Mouse (Mus musculus): ENCODE data around the gene Olfm3.

- TF ChIP-seq CTCF (IDR thresholded peaks at IDR 0.05; ENCODE audit: borderline replicate concordance, control insufficient read depth, extremely low read depth, insufficient read depth, low read length, poor library complexity) = no peak
- TF ChIP-seq POLR2A (IDR thresholded peaks at IDR 0.05; ENCODE audit: control insufficient read depth, extremely low read depth, insufficient read depth, low read length, poor library complexity) = no peak
Measured at GRCm38 (mm10) chr3:114889764-114890163, 14.1 kb upstream of the Olfm3 start.

Data from thymus, adult 2 months (tissue).